Mouse (Mus musculus): ENCODE data around the gene Lrrc58.

GRCm38 (mm10) chr16:37857495-37857894 lies 10.7 kb upstream of the Lrrc58 start:
- TF ChIP-seq E2F4 (IDR thresholded peaks at IDR 0.05; ENCODE audit: insufficient read depth) = no peak
- no peak for TF ChIP-seq POLR2A (IDR thresholded peaks at IDR 0.05; ENCODE audit: insufficient read length, low read depth)
- TF ChIP-seq USF1 (IDR thresholded peaks at IDR 0.05; ENCODE audit: low read depth) = no peak
- no peak for TF ChIP-seq TCF12 (IDR thresholded peaks at IDR 0.05; ENCODE audit: insufficient read depth, poor library complexity, severe bottlenecking)
- no peak for TF ChIP-seq MYOG (IDR thresholded peaks at IDR 0.05; ENCODE audit: control insufficient read depth in 1 of 3, insufficient read depth in 1 of 3, insufficient read length in 2 of 3, low read depth in 2 of 3)
- no peak for TF ChIP-seq MAX (IDR thresholded peaks at IDR 0.05; ENCODE audit: low read depth)
- TF ChIP-seq CEBPB (IDR thresholded peaks at IDR 0.05; ENCODE audit: insufficient read depth, poor library complexity, severe bottlenecking) = no peak
- TF ChIP-seq REST (IDR thresholded peaks at IDR 0.05; ENCODE audit: insufficient read depth, insufficient read length) = no peak
- no peak for TF ChIP-seq POLR2AphosphoS2 (IDR thresholded peaks at IDR 0.05; ENCODE audit: insufficient read length, low read depth)
- no peak for TF ChIP-seq SRF (IDR thresholded peaks at IDR 0.05; ENCODE audit: control insufficient read depth, insufficient read length, low read depth)

Data from myocyte (in vitro differentiated cells).